Comparison of ENCODE assay signal across 8 mouse cellular contexts in genomic region chr3:95587754-95588603, GRCm38 (mm10). TPM values are rescaled to one million over a fixed set of nuclear protein-coding genes. Genes with fewer than 3 reads are reported as not detected.
DNase-seq lines count a peak whose midpoint lies in the region; ATAC-seq lines count a peak whose summit lies in the region.

No protein-coding gene starts in this region.

- no peak for DNase-seq in lung, postnatal 25 days (ENCODE audit: low spot score)
- DNase-seq in forebrain, embryonic 10.5 days (ENCODE audit: extremely low spot score, low spot score) = no peak
- DNase-seq in limb, embryonic 11.5 days (ENCODE audit: low spot score) = no peak
- no peak for DNase-seq in left cerebral cortex, adult 18-20 months (ENCODE audit: low spot score in 2 of 2)
- DNase-seq in frontal cortex, postnatal 36 days (ENCODE audit: low spot score in 2 of 2) = no peak

- peak; percentile 21; the same call in 1 of the 2 replicates for ATAC-seq in lung, embryonic 16.5 days (ENCODE audit: low read depth)
- ATAC-seq in limb, embryonic 11.5 days (ENCODE audit: insufficient number of reproducible peaks, low FRiP score, low TSS enrichment, low read depth) = no peak; the same call in 1 of the 2 replicates
- no peak; the same call in 1 of the 2 replicates for ATAC-seq in neural tube, embryonic 15.5 days (ENCODE audit: low FRiP score)
- no peak; the same call in 1 of the 2 replicates for ATAC-seq in megakaryocyte-erythroid progenitor cell, adult 5-6 weeks (replicated peaks; ENCODE audit: low FRiP score, low TSS enrichment, poor library complexity, severe bottlenecking)

- H3K9me3 ChIP-seq in lung, embryonic 16.5 days (ENCODE audit: control insufficient read depth, low read length) = no peaks in the 10 kb centered on the region
- H3K9me3 ChIP-seq in forebrain, embryonic 10.5 days = no peaks in the 10 kb centered on the region
- H3K9me3 ChIP-seq in limb, embryonic 11.5 days (ENCODE audit: control insufficient read depth, low read length) = no peaks in the 10 kb centered on the region
- H3K9me3 ChIP-seq in neural tube, embryonic 15.5 days (replicated peaks) = no peaks in the 10 kb centered on the region

- WGBS in lung, embryonic 16.5 days = 49% methylated on average over 8 of the region's 8 CpGs
- WGBS in forebrain, embryonic 10.5 days = 53% methylated on average over 8 of the region's 8 CpGs
- 54% methylated on average over 8 of the region's 8 CpGs for WGBS in limb, embryonic 11.5 days
- 52% methylated on average over 8 of the region's 8 CpGs for WGBS in neural tube, embryonic 15.5 days

- peaks cover 7% of the 10 kb centered on the region; the same call in 1 of the 2 replicates for H3K4me1 ChIP-seq in lung, embryonic 16.5 days (replicated peaks; ENCODE audit: control insufficient read depth, insufficient read depth, low read length)
- peaks cover 14% of the 10 kb centered on the region for H3K4me1 ChIP-seq in forebrain, embryonic 10.5 days
- no peaks in the 10 kb centered on the region for H3K4me1 ChIP-seq in limb, embryonic 11.5 days (ENCODE audit: control insufficient read depth, insufficient read depth, low read length)
- H3K4me1 ChIP-seq in neural tube, embryonic 15.5 days = peaks cover 12% of the 10 kb centered on the region

- peak overlapping the region; percentile 24; the same call in 1 of the 2 replicates for H3K9ac ChIP-seq in lung, embryonic 16.5 days (ENCODE audit: low read length)
- H3K9ac ChIP-seq in limb, embryonic 11.5 days (ENCODE audit: low read length) = no peak overlapping the region
- peak overlapping the region; percentile 23; the same call in 1 of the 2 replicates for H3K9ac ChIP-seq in neural tube, embryonic 15.5 days (replicated peaks)

- H3K27me3 ChIP-seq in lung, embryonic 16.5 days (ENCODE audit: control insufficient read depth, insufficient read depth, low read depth, low read length) = no peaks in the 10 kb centered on the region
- H3K27me3 ChIP-seq in forebrain, embryonic 10.5 days (ENCODE audit: poor library complexity, severe bottlenecking) = no peaks in the 10 kb centered on the region
- no peaks in the 10 kb centered on the region for H3K27me3 ChIP-seq in limb, embryonic 11.5 days (ENCODE audit: control insufficient read depth, insufficient read depth, low read length)
- no peaks in the 10 kb centered on the region for H3K27me3 ChIP-seq in neural tube, embryonic 15.5 days (replicated peaks)

- peak overlapping the region; percentile 70 for H3K4me2 ChIP-seq in lung, embryonic 16.5 days (ENCODE audit: low read depth, low read length)
- peak overlapping the region; percentile 49 for H3K4me2 ChIP-seq in limb, embryonic 11.5 days (ENCODE audit: low read depth, severe bottlenecking)
- peak overlapping the region; percentile 60 for H3K4me2 ChIP-seq in neural tube, embryonic 15.5 days

- H3K4me3 ChIP-seq in lung, embryonic 16.5 days (ENCODE audit: low read length) = peak overlapping the region; percentile 75
- H3K4me3 ChIP-seq in forebrain, embryonic 10.5 days = peak overlapping the region; percentile 76
- peak overlapping the region; percentile 41 for H3K4me3 ChIP-seq in limb, embryonic 11.5 days (ENCODE audit: low read depth, low read length)
- H3K4me3 ChIP-seq in neural tube, embryonic 15.5 days (replicated peaks) = peak overlapping the region; percentile 81

- H3K36me3 ChIP-seq in lung, embryonic 16.5 days (ENCODE audit: control insufficient read depth, insufficient read depth, low read length) = peaks cover 8% of the 10 kb centered on the region; the same call in 1 of the 2 replicates
- peaks cover 23% of the 10 kb centered on the region for H3K36me3 ChIP-seq in forebrain, embryonic 10.5 days (replicated peaks)
- H3K36me3 ChIP-seq in limb, embryonic 11.5 days (ENCODE audit: control insufficient read depth, insufficient read depth, low read length) = 0 out of 2 replicates have a peak, but pooled peaks cover 3% of the 10 kb centered on the region
- H3K36me3 ChIP-seq in neural tube, embryonic 15.5 days = peaks cover 8% of the 10 kb centered on the region

- H3K27ac ChIP-seq in lung, embryonic 16.5 days (ENCODE audit: low read length) = peak overlapping the region; percentile 44; the same call in 1 of the 2 replicates
- H3K27ac ChIP-seq in forebrain, embryonic 10.5 days = peak overlapping the region; percentile 82
- H3K27ac ChIP-seq in limb, embryonic 11.5 days (replicated peaks; ENCODE audit: low read depth, low read length) = no peak overlapping the region
- H3K27ac ChIP-seq in neural tube, embryonic 15.5 days (replicated peaks) = peak overlapping the region; percentile 72

RNA-seq across cellular contexts. Expression of gene Golph3l, which starts 0.8 kb away (rescaled TPM):
- 34.1 and 35.1 TPM in 2 replicates for polyA plus RNA-seq in lung, embryonic 16.5 days (2015; fragmentation: Nextera tagmentation; extraction: Ambion mirVana)
- 29.6 and 30.7 TPM in 2 replicates for polyA plus RNA-seq in forebrain, embryonic 10.5 days (2016; fragmentation: Nextera tagmentation; extraction: Ambion mirVana)
- polyA plus RNA-seq in limb, embryonic 11.5 days (2014; fragmentation: Nextera tagmentation; extraction: Ambion mirVana) = 36.7 and 38.1 TPM in 2 replicates
- 24.8 and 28.1 TPM in 2 replicates for polyA plus RNA-seq in neural tube, embryonic 15.5 days (2015; fragmentation: Nextera tagmentation; extraction: Ambion mirVana)
- 31.3 and 39.8 TPM in 2 replicates for total RNA-seq in megakaryocyte-erythroid progenitor cell, adult 5-6 weeks (2014; fragmentation: Nextera tagmentation)
- 29.2 and 48.4 TPM in 2 replicates for total RNA-seq in megakaryocyte-erythroid progenitor cell, adult 5-6 weeks (2017)
- total RNA-seq in left cerebral cortex, adult 18-20 months (2021) = 10 to 100 TPM; 18.6 to 20.4 TPM

RNA-seq across cellular contexts. Expression of gene Hormad1, which starts 28.5 kb away (rescaled TPM):
- not detected in 2 replicates for polyA plus RNA-seq in lung, embryonic 16.5 days (2015; fragmentation: Nextera tagmentation; extraction: Ambion mirVana)
- not detected in 2 replicates for polyA plus RNA-seq in forebrain, embryonic 10.5 days (2016; fragmentation: Nextera tagmentation; extraction: Ambion mirVana)
- not detected in 2 replicates for polyA plus RNA-seq in limb, embryonic 11.5 days (2014; fragmentation: Nextera tagmentation; extraction: Ambion mirVana)
- polyA plus RNA-seq in neural tube, embryonic 15.5 days (2015; fragmentation: Nextera tagmentation; extraction: Ambion mirVana) = not detected in 2 replicates
- total RNA-seq in megakaryocyte-erythroid progenitor cell, adult 5-6 weeks (2014; fragmentation: Nextera tagmentation) = not detected in 2 replicates
- not detected in 2 replicates for total RNA-seq in megakaryocyte-erythroid progenitor cell, adult 5-6 weeks (2017)
- total RNA-seq in left cerebral cortex, adult 18-20 months (2021) = not detected

RNA-seq across cellular contexts. Expression of gene Ensa, which starts 36.8 kb away (rescaled TPM):
- polyA plus RNA-seq in lung, embryonic 16.5 days (2015; fragmentation: Nextera tagmentation; extraction: Ambion mirVana) = 61.6 and 65.0 TPM in 2 replicates
- 85.8 and 86.5 TPM in 2 replicates for polyA plus RNA-seq in forebrain, embryonic 10.5 days (2016; fragmentation: Nextera tagmentation; extraction: Ambion mirVana)
- polyA plus RNA-seq in limb, embryonic 11.5 days (2014; fragmentation: Nextera tagmentation; extraction: Ambion mirVana) = 78.7 and 81.8 TPM in 2 replicates
- polyA plus RNA-seq in neural tube, embryonic 15.5 days (2015; fragmentation: Nextera tagmentation; extraction: Ambion mirVana) = 102 and 109 TPM in 2 replicates
- 38.7 and 39.4 TPM in 2 replicates for total RNA-seq in megakaryocyte-erythroid progenitor cell, adult 5-6 weeks (2014; fragmentation: Nextera tagmentation)
- total RNA-seq in megakaryocyte-erythroid progenitor cell, adult 5-6 weeks (2017) = 64.8 and 65.4 TPM in 2 replicates
- 100 to 1,000 TPM; 351 to 360 TPM for total RNA-seq in left cerebral cortex, adult 18-20 months (2021)
